Mouse (Mus musculus) spleen, adult 2 months (tissue): ENCODE results near the gene Hsdl2. TPM values are rescaled to one million over a fixed set of nuclear protein-coding genes. Genes with fewer than 3 reads are reported as not detected.

Experiments used
- DNase-seq, 2 experiments: peaks; one replicate each; pipeline versions ENCODE4 v3.0.0 to v3.0.0-alpha.2; 2012 to 2021; ENCODE audit warnings: low spot score in 2 of 2, low read depth in 1 of 2
- H3K27ac ChIP-seq: fragments of 200-500 bp; 2 replicates; pipeline ENCODE4 v1.5.1; 2012; ENCODE audit warnings: low read length, inconsistent platforms; ENCODE audit not compliant: insufficient read depth
- H3K27me3 ChIP-seq: fragments of 200-500 bp; 2 replicates; pipeline ENCODE4 v1.6.1; 2012; ENCODE audit warnings: mild to moderate bottlenecking, moderate library complexity, low read length, inconsistent platforms; ENCODE audit not compliant: control insufficient read depth, insufficient read depth
- H3K36me3 ChIP-seq: fragments of 200-500 bp; 2 replicates; pipeline ENCODE4 v1.6.1; 2012; ENCODE audit warnings: mild to moderate bottlenecking, low read length, inconsistent platforms; ENCODE audit not compliant: control insufficient read depth, insufficient read depth
- H3K4me1 ChIP-seq: fragments of 200-500 bp; 2 replicates; pipeline ENCODE4 v1.6.1; 2011; ENCODE audit warnings: inconsistent platforms; ENCODE audit not compliant: control insufficient read depth, insufficient read depth, insufficient read length
- H3K4me3 ChIP-seq: fragments of 200-500 bp; 2 replicates; pipeline ENCODE4 v1.5.1; 2011; ENCODE audit warnings: mild to moderate bottlenecking, inconsistent platforms; ENCODE audit not compliant: insufficient read depth, insufficient read length; ENCODE audit errors: extremely low read depth
- CTCF ChIP-seq: fragments of 200-500 bp; IDR thresholded peaks from 2 replicates; pipeline ENCODE4 v1.5.1; 2011; ENCODE audit warnings: mild to moderate bottlenecking, inconsistent platforms; ENCODE audit not compliant: insufficient read depth, insufficient read length, insufficient replicate concordance; ENCODE audit errors: extremely low read depth
- POLR2A ChIP-seq: fragments of 200-500 bp; IDR thresholded peaks from 2 replicates; pipeline ENCODE4 v1.6.1; 2011; ENCODE audit warnings: low read depth, low read length, inconsistent platforms
- WGBS: fragments of 180-500 bp; shearing (Covaris S2); methylation state at CpG from one replicate; pipeline ENCODE4 v1.1.7; 2018; 5-methylcytosine and 5-hydroxymethylcytosine counted together
- polyA plus RNA-seq: library from polyadenylated mRNA; depleted of rRNA; stranded (reverse); fragments of >200 nt; gene quantifications from 2 replicates; pipeline ENCODE4 v1.2.3, GENCODE M21; 2012

The Hsdl2 gene
- polyA plus RNA-seq, 1 experiment, result 3.0 TPM

GRCm38 (mm10) chr4:59639163-59639562 lies 57.8 kb downstream of the Hsdl2 start:
- DNase-seq, result no peak
- Histone ChIP-seq H3K27me3 (no peaks in the 10 kb centered on the region), H3K27ac (no peak overlapping the region), H3K4me1 (no peaks in the 10 kb centered on the region), H3K4me3 (no peak overlapping the region), H3K36me3 (no peaks in the 10 kb centered on the region)
- TF ChIP-seq POLR2A, result no peak

- Histone ChIP-seq H3K4me3 (no peak overlapping the region), H3K27me3 (no peaks in the 10 kb centered on the region), H3K27ac (no peak overlapping the region), H3K36me3 (no peaks in the 10 kb centered on the region), H3K4me1 (no peaks in the 10 kb centered on the region)
- no peak for DNase-seq
- WGBS, result 90% methylated on average over 2 of the region's 2 CpGs
- TF ChIP-seq CTCF (no peak), POLR2A (no peak)
These were observed 59.4 kb downstream of the Hsdl2 start for GRCm38 (mm10) chr4:59640720-59641119.

- TF ChIP-seq POLR2A (no peak), CTCF (no peak)
- Histone ChIP-seq H3K4me1 (no peaks in the 10 kb centered on the region), H3K27me3 (no peaks in the 10 kb centered on the region), H3K36me3 (no peaks in the 10 kb centered on the region), H3K4me3 (no peak overlapping the region), H3K27ac (no peak overlapping the region)
- 87% methylated on average over 3 of the region's 3 CpGs for WGBS
- no peak for DNase-seq
These were observed 60.7 kb downstream of the Hsdl2 start for GRCm38 (mm10) chr4:59642039-59642438.

- no peaks in the 10 kb centered on the region for H3K27me3 ChIP-seq
- no peak for DNase-seq
- no peak for TF ChIP-seq POLR2A
- no peak for TF ChIP-seq CTCF
- no peak overlapping the region for H3K4me3 ChIP-seq
- H3K4me1 ChIP-seq, result no peaks in the 10 kb centered on the region
- whole genome bisulfite sequencing, result 98% methylated on average over 2 of the region's 2 CpGs
- no peaks in the 10 kb centered on the region for H3K36me3 ChIP-seq
- H3K27ac ChIP-seq, result no peak overlapping the region
These were observed 61.3 kb downstream of the Hsdl2 start for GRCm38 (mm10) chr4:59642657-59643056.

GRCm38 (mm10) chr4:59644431-59644830 lies 63.1 kb downstream of the Hsdl2 start:
- H3K27ac ChIP-seq, result no peak overlapping the region
- TF ChIP-seq POLR2A (no peak), CTCF (no peak)
- no peak for DNase-seq

GRCm38 (mm10) chr4:59644992-59645391 lies 63.6 kb downstream of the Hsdl2 start:
- WGBS, result 92% methylated on average over 4 of the region's 4 CpGs
- no peak for TF ChIP-seq CTCF
- no peak for TF ChIP-seq POLR2A

More at GRCm38 (mm10) chr4:59644431-59644830, 63.1 kb downstream of the Hsdl2 start:
- Histone ChIP-seq H3K36me3 (no peaks in the 10 kb centered on the region), H3K4me3 (no peak overlapping the region), H3K27me3 (no peaks in the 10 kb centered on the region), H3K4me1 (no peaks in the 10 kb centered on the region)
- 82% methylated on average over 3 of the region's 3 CpGs for WGBS

GRCm38 (mm10) chr4:59645610-59646009 lies 64.2 kb downstream of the Hsdl2 start:
- no peak overlapping the region for H3K27ac ChIP-seq
- 76% methylated on average over 2 of the region's 2 CpGs for WGBS
- H3K27me3 ChIP-seq, result no peaks in the 10 kb centered on the region
- TF ChIP-seq CTCF, result no peak
- TF ChIP-seq POLR2A, result no peak
- H3K36me3 ChIP-seq, result no peaks in the 10 kb centered on the region
- no peak overlapping the region for H3K4me3 ChIP-seq
- H3K4me1 ChIP-seq, result no peaks in the 10 kb centered on the region
- DNase-seq, result no peak

More at GRCm38 (mm10) chr4:59644992-59645391, 63.6 kb downstream of the Hsdl2 start:
- Histone ChIP-seq H3K4me3 (no peak overlapping the region), H3K27ac (no peak overlapping the region), H3K4me1 (no peaks in the 10 kb centered on the region), H3K27me3 (no peaks in the 10 kb centered on the region), H3K36me3 (no peaks in the 10 kb centered on the region)
- DNase-seq, result no peak
